Mouse (Mus musculus): ENCODE results near the gene Polrmt.

GRCm38 (mm10) chr10:79739234-79739633, 7.1 kb downstream of the Polrmt start:
- TF ChIP-seq POLR2A (IDR thresholded peaks at IDR 0.05; ENCODE audit: insufficient read depth, low read depth, low read length) (no peak), CTCF (IDR thresholded peaks at IDR 0.05; ENCODE audit: insufficient read depth, low read depth, low read length) (no peak)

Measured in olfactory bulb, adult 2 months (tissue).